Comparison of ENCODE assay signal across 13 mouse cellular contexts in genomic region chr4:134246256-134246655, GRCm38 (mm10). TPM values are rescaled to one million over a fixed set of nuclear protein-coding genes. Genes with fewer than 3 reads are reported as not detected.
A peak's percentile ranks its signal among the peaks of the same experiment; 100 is the strongest.
DNase-seq lines count a peak whose midpoint lies in the region; ATAC-seq and TF ChIP-seq lines count a peak whose summit lies in the region.
"Had no signal": no experiment of that assay in that cellular context is flagged by ENCODE, and none has a peak within 500 bp of the region (broad histone marks: within the 10 kb centered on the region; RNA-seq: fewer than 3 reads in every experiment).

No protein-coding gene starts in this region.

- 38% methylated on average over 4 of the region's 4 CpGs for WGBS in forebrain, embryonic 10.5 days
- 29% methylated on average over 4 of the region's 4 CpGs for WGBS in forebrain, embryonic 11.5 days
- 10% methylated on average over 4 of the region's 4 CpGs for WGBS in forebrain, postnatal 0 days
- WGBS in limb, embryonic 13.5 days, result 55% methylated on average over 4 of the region's 4 CpGs

- no peak for TF ChIP-seq CTCF in forebrain, postnatal 0 days (IDR thresholded peaks at IDR 0.05; ENCODE audit: low read depth)

- peak overlapping the region; percentile 87 for H3K27ac ChIP-seq in forebrain, embryonic 10.5 days
- H3K27ac ChIP-seq in forebrain, embryonic 11.5 days (ENCODE audit: low read depth, low read length), result no peak overlapping the region
- no peak overlapping the region for H3K27ac ChIP-seq in forebrain, postnatal 0 days (ENCODE audit: low read depth, low read length)
- H3K27ac ChIP-seq in limb, embryonic 13.5 days, result no peak overlapping the region
- H3K27ac ChIP-seq: heart, embryonic 15.5 days had no signal

- no peak for DNase-seq in forebrain, embryonic 10.5 days (ENCODE audit: extremely low spot score, low spot score)
- DNase-seq in forebrain, embryonic 11.5 days (ENCODE audit: low spot score), result no peak
- DNase-seq in R1 (ENCODE audit: low read depth, low spot score), result peak; percentile 63
- peak; percentile 36 for DNase-seq in forebrain, postnatal 0 days
- DNase-seq in adrenal gland, postnatal 25 days, result no peak
- DNase-seq in frontal cortex, postnatal 14 days (ENCODE audit: low spot score in 2 of 2), result no peak
- DNase-seq in right cerebral cortex, postnatal 10 days (ENCODE audit: low spot score in 2 of 2), result no peak
- DNase-seq: lung, embryonic 14.5 days; right cerebral cortex, adult 18-20 months had no signal

- peaks cover 74% of the 10 kb centered on the region for H3K4me1 ChIP-seq in forebrain, embryonic 10.5 days
- H3K4me1 ChIP-seq in forebrain, embryonic 11.5 days (replicated peaks; ENCODE audit: control insufficient read depth, insufficient read depth, low read length), result peaks cover 23% of the 10 kb centered on the region; the same call in 1 of the 2 replicates
- H3K4me1 ChIP-seq in forebrain, postnatal 0 days (ENCODE audit: insufficient read depth), result peaks cover 10% of the 10 kb centered on the region; the same call in 1 of the 2 replicates
- H3K4me1 ChIP-seq in limb, embryonic 13.5 days, result peaks cover 41% of the 10 kb centered on the region

- no peak overlapping the region for H3K9ac ChIP-seq in forebrain, embryonic 11.5 days (ENCODE audit: low read length)
- no peak overlapping the region for H3K9ac ChIP-seq in forebrain, postnatal 0 days
- H3K9ac ChIP-seq in limb, embryonic 13.5 days, result no peak overlapping the region

- peak overlapping the region; percentile 97; the same call in 1 of the 2 replicates for H3K4me3 ChIP-seq in forebrain, embryonic 10.5 days
- H3K4me3 ChIP-seq in forebrain, embryonic 11.5 days (ENCODE audit: low read depth, low read length), result no peak overlapping the region
- H3K4me3 ChIP-seq in forebrain, postnatal 0 days (ENCODE audit: low read depth, low read length), result no peak overlapping the region
- no peak overlapping the region for H3K4me3 ChIP-seq in limb, embryonic 13.5 days

- no peak for ATAC-seq in forebrain, embryonic 11.5 days (replicated peaks; ENCODE audit: low FRiP score)
- no peak for ATAC-seq in forebrain, postnatal 0 days
- no peak for ATAC-seq in limb, embryonic 13.5 days (ENCODE audit: low FRiP score, low read depth)

- H3K9me3 ChIP-seq in forebrain, embryonic 10.5 days, result no peaks in the 10 kb centered on the region
- H3K9me3 ChIP-seq in forebrain, embryonic 11.5 days (ENCODE audit: control insufficient read depth, low read length), result no peaks in the 10 kb centered on the region
- H3K9me3 ChIP-seq in forebrain, postnatal 0 days (ENCODE audit: low read length), result no peaks in the 10 kb centered on the region
- H3K9me3 ChIP-seq in limb, embryonic 13.5 days, result no peaks in the 10 kb centered on the region
- H3K9me3 ChIP-seq: heart, embryonic 15.5 days had no signal

- H3K27me3 ChIP-seq in forebrain, embryonic 10.5 days (ENCODE audit: poor library complexity, severe bottlenecking), result peaks cover 53% of the 10 kb centered on the region
- peaks cover 18% of the 10 kb centered on the region for H3K27me3 ChIP-seq in forebrain, embryonic 11.5 days (ENCODE audit: control insufficient read depth, insufficient read depth, low read length)
- peaks cover 17% of the 10 kb centered on the region for H3K27me3 ChIP-seq in forebrain, postnatal 0 days (ENCODE audit: insufficient read depth, low read length)
- H3K27me3 ChIP-seq in limb, embryonic 13.5 days, result peaks cover 52% of the 10 kb centered on the region

- H3K4me2 ChIP-seq in forebrain, embryonic 11.5 days (ENCODE audit: low read depth, low read length, severe bottlenecking), result no peak overlapping the region
- H3K4me2 ChIP-seq in forebrain, postnatal 0 days (ENCODE audit: low read depth), result no peak overlapping the region
- peak overlapping the region; percentile 90; the same call in 1 of the 2 replicates for H3K4me2 ChIP-seq in limb, embryonic 13.5 days (replicated peaks)

- H3K36me3 ChIP-seq in forebrain, embryonic 10.5 days (replicated peaks), result peaks cover 17% of the 10 kb centered on the region
- no peaks in the 10 kb centered on the region for H3K36me3 ChIP-seq in forebrain, embryonic 11.5 days (ENCODE audit: control insufficient read depth, insufficient read depth, low read length)
- no peaks in the 10 kb centered on the region for H3K36me3 ChIP-seq in forebrain, postnatal 0 days (ENCODE audit: insufficient read depth)
- H3K36me3 ChIP-seq in limb, embryonic 13.5 days, result 0 out of 2 replicates have a peak, but pooled peaks cover 4% of the 10 kb centered on the region
- H3K36me3 ChIP-seq: heart, embryonic 15.5 days had no signal

RNA-seq across cellular contexts. Expression of gene Gm30191, which starts 0.5 kb away (rescaled TPM):
- 0.24 TPM in 1 of 2 replicates, not detected in the other for polyA plus RNA-seq in forebrain, embryonic 10.5 days (2016; fragmentation: Nextera tagmentation; extraction: Ambion mirVana)
- 0.63 TPM in 1 of 2 replicates, not detected in the other for polyA plus RNA-seq in forebrain, embryonic 11.5 days (2014; fragmentation: Nextera tagmentation; extraction: Ambion mirVana)
- total RNA-seq in forebrain, postnatal 0 days (2014; rRNA removed), result not detected in 2 replicates
- 0.25 TPM in 1 of 2 replicates, not detected in the other for polyA plus RNA-seq in forebrain, postnatal 0 days (2015; fragmentation: Nextera tagmentation; extraction: Ambion mirVana)
- not detected in 2 replicates for polyA plus RNA-seq in limb, embryonic 13.5 days (2015; fragmentation: Nextera tagmentation; extraction: Ambion mirVana)
- total RNA-seq in adrenal gland, postnatal 25 days (2021), result not detected in 2 replicates
- total RNA-seq: gastrocnemius, adult 2 months; left cerebral cortex, postnatal 25 days had no signal
- polyA plus RNA-seq: heart, embryonic 15.5 days; lung, embryonic 14.5 days had no signal

RNA-seq across cellular contexts. Expression of gene Zfp593, which starts 0.9 kb away (rescaled TPM):
- 20.7 and 22.7 TPM in 2 replicates for polyA plus RNA-seq in forebrain, embryonic 10.5 days (2016; fragmentation: Nextera tagmentation; extraction: Ambion mirVana)
- polyA plus RNA-seq in forebrain, embryonic 11.5 days (2014; fragmentation: Nextera tagmentation; extraction: Ambion mirVana), result 17.8 and 18.0 TPM in 2 replicates
- 11.6 and 12.7 TPM in 2 replicates for total RNA-seq in forebrain, postnatal 0 days (2014; rRNA removed)
- polyA plus RNA-seq in forebrain, postnatal 0 days (2015; fragmentation: Nextera tagmentation; extraction: Ambion mirVana), result 13.8 and 15.0 TPM in 2 replicates
- 15.6 and 17.8 TPM in 2 replicates for polyA plus RNA-seq in limb, embryonic 13.5 days (2015; fragmentation: Nextera tagmentation; extraction: Ambion mirVana)
- 8.8 and 10.3 TPM in 2 replicates for total RNA-seq in adrenal gland, postnatal 25 days (2021)

RNA-seq across cellular contexts. Expression of gene E130218I03Rik, which starts 2.8 kb away (rescaled TPM):
- 0.72 and 0.90 TPM in 2 replicates for polyA plus RNA-seq in forebrain, embryonic 10.5 days (2016; fragmentation: Nextera tagmentation; extraction: Ambion mirVana)
- polyA plus RNA-seq in forebrain, embryonic 11.5 days (2014; fragmentation: Nextera tagmentation; extraction: Ambion mirVana), result 0.64 and 0.77 TPM in 2 replicates
- 0.43 TPM in 1 of 2 replicates, not detected in the other for total RNA-seq in forebrain, postnatal 0 days (2014; rRNA removed)
- polyA plus RNA-seq in forebrain, postnatal 0 days (2015; fragmentation: Nextera tagmentation; extraction: Ambion mirVana), result 0.11 and 0.33 TPM in 2 replicates
- 0.23 and 0.66 TPM in 2 replicates for polyA plus RNA-seq in limb, embryonic 13.5 days (2015; fragmentation: Nextera tagmentation; extraction: Ambion mirVana)
- not detected in 2 replicates for total RNA-seq in adrenal gland, postnatal 25 days (2021)
- total RNA-seq: left cerebral cortex, postnatal 25 days had no signal

RNA-seq across cellular contexts. Expression of gene Grrp1, which starts 7.7 kb away (rescaled TPM):
- 8.3 and 8.4 TPM in 2 replicates for polyA plus RNA-seq in forebrain, embryonic 10.5 days (2016; fragmentation: Nextera tagmentation; extraction: Ambion mirVana)
- polyA plus RNA-seq in forebrain, embryonic 11.5 days (2014; fragmentation: Nextera tagmentation; extraction: Ambion mirVana), result 4.8 and 5.2 TPM in 2 replicates
- total RNA-seq in forebrain, postnatal 0 days (2014; rRNA removed), result 14.2 and 18.3 TPM in 2 replicates
- 18.3 and 20.0 TPM in 2 replicates for polyA plus RNA-seq in forebrain, postnatal 0 days (2015; fragmentation: Nextera tagmentation; extraction: Ambion mirVana)
- 4.7 and 5.3 TPM in 2 replicates for polyA plus RNA-seq in limb, embryonic 13.5 days (2015; fragmentation: Nextera tagmentation; extraction: Ambion mirVana)
- 6.2 and 8.3 TPM in 2 replicates for total RNA-seq in adrenal gland, postnatal 25 days (2021)

RNA-seq across cellular contexts. Expression of gene Cnksr1, which starts 8.1 kb away (rescaled TPM):
- 0.97 and 1.1 TPM in 2 replicates for polyA plus RNA-seq in forebrain, embryonic 10.5 days (2016; fragmentation: Nextera tagmentation; extraction: Ambion mirVana)
- polyA plus RNA-seq in forebrain, embryonic 11.5 days (2014; fragmentation: Nextera tagmentation; extraction: Ambion mirVana), result 0.24 and 0.45 TPM in 2 replicates
- total RNA-seq in forebrain, postnatal 0 days (2014; rRNA removed), result 0.08 TPM in 1 of 2 replicates, not detected in the other
- polyA plus RNA-seq in forebrain, postnatal 0 days (2015; fragmentation: Nextera tagmentation; extraction: Ambion mirVana), result 0.18 TPM in 1 of 2 replicates, not detected in the other
- polyA plus RNA-seq in limb, embryonic 13.5 days (2015; fragmentation: Nextera tagmentation; extraction: Ambion mirVana), result 1.8 and 2.0 TPM in 2 replicates
- total RNA-seq in adrenal gland, postnatal 25 days (2021), result 0.49 TPM in 1 of 2 replicates, not detected in the other

Comparison
In these comparisons a context has a peak if more than half of its experiments do, and no peak if none do; other contexts are left out.
1. DNase-seq: peak in R1 (single experiment) and forebrain, postnatal 0 days (single experiment); none in forebrain, embryonic 10.5 days (single experiment), forebrain, embryonic 11.5 days (single experiment), adrenal gland, postnatal 25 days (single experiment), frontal cortex, postnatal 14 days (0 of 2) and right cerebral cortex, postnatal 10 days (0 of 2).